Mouse (Mus musculus) brain, embryonic 18.5 days (tissue): Measurements from ENCODE around the gene 4930564D02Rik.

Experiments used
- DNase-seq: peaks from one replicate; pipeline ENCODE4 v3.0.0-alpha.2; 2012; ENCODE audit warnings: low read depth, low spot score

Gene 4930564D02Rik

DNA sequence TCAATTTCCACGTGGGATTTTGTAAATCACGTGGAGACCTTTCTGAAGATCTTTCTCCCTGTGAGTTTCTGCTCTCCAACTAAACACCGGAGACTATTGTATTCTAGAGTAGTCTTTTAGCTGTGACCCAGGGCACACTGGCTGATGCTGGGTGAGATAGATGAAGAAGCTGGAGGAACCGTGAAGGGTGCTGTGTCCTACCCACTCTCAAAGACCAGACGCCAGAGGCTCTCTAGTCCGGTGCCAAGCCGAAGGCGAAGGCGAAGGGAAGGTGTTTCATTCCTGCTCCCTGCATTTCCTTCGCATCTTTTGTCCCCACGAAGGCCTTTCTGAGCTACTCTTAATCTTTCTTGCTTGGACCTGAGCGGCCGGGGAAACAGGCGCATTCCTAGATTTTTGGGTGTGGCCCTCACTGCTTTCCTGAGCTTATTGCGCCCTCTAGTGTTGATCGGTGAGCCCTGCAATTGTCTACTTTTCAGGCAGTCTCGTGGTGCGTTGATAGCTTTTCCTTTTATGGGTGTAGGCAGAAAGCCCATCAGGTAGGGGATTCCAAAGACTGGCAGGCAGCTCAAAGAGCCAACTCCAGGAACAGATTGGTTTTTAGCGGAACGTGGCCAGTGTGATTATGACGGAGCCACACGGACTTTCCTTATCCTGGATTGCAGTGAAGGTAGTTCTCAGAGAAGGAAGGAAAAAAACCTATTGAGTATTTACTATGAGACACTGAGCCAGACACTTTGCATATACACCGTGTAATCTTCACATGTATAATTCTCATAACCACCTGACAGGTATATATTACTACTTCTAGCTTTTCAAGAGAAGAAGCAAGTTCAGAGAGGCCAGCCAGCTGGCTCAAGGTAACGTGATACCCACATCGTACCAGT lies 7.8 kb upstream of the 4930564D02Rik start:
- DNase-seq, result peak; percentile 72

DNA sequence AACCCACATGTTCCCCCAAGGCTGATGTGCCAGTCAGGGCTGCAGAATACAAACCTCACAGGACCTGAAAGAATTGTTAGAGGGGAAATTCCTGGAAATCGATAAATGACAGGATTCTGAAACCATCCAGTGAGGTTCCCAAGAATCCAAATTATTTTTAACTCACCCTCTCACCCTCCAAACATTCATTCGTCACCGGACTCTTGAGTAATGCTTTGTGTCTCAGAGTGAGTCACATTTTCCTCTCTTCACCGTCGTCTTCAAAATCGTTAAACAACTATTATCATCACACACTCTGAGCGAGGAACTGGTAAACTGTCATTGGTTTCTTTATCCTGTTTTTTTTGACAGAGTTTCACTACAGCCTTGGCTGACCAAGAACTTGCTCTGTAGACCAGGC lies 6.7 kb upstream of the 4930564D02Rik start:
- no peak for DNase-seq

DNA sequence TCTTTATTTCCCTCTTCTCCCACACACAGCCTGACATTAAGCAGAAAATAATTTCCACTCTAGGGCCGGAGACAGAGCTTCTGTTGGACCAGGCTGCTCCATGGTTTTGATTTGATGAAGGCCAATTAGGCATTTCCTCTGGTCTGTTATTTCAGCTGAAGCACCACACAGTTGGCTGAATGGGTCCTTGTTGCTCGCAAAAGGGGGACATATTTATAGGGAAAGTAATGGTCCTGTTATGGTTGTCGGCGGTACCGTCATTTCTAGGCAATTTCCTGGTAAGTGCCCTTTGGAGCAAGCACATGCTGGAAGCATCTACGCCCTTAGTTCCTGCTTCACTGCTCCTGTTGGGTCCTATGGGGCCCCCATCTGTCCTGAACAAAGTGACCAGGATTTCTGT lies 5.7 kb upstream of the 4930564D02Rik start:
- no peak for DNase-seq

DNA sequence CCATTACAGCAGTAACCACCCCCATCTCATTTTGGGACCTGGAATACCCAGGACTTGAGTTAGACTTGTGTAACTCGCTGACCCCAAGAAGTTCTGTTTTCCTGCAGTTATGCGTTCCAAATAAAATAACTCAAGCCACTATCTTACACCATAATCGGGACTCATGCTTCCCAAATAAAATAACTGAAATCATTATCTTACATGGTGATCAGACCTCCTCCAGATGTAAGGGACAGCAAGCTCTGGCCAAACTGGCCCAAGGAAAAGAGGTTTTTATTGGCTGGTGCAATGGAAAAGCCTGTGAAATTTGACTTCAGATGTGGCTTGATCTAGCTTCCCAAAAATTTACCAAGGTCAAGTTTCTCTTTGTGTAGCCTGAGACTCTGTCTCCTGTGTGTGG lies 5.1 kb upstream of the 4930564D02Rik start:
- DNase-seq, result no peak

- DNase-seq, result no peak
These were observed 4.7 kb upstream of the 4930564D02Rik start for GRCm38 (mm10) chr3:105061991-105062390.

GRCm38 (mm10) chr3:105062676-105063075 lies 4.0 kb upstream of the 4930564D02Rik start:
- no peak for DNase-seq

- no peak for DNase-seq
These were observed 3.9 kb downstream of the 4930564D02Rik start for GRCm38 (mm10) chr3:105070553-105070952.

DNA sequence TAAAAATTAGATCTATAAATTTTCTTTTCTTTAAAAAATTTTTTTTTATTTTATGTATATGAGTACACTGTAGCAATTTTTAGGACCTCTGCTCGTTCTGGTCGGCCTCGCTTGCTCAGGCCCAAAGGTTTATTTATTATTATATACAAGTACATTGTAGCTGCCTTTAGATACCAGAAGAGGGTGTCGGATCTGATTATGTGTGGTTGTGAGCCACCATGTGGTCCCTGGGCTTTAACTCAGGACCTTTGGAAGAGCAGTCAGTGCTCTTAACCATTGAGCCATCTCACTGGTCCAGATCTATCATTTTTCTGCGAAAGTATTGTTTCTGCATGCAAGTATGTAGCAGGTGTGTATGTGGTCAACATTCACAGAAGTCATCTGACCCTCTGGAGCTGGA lies 4.6 kb downstream of the 4930564D02Rik start:
- DNase-seq, result no peak

DNA sequence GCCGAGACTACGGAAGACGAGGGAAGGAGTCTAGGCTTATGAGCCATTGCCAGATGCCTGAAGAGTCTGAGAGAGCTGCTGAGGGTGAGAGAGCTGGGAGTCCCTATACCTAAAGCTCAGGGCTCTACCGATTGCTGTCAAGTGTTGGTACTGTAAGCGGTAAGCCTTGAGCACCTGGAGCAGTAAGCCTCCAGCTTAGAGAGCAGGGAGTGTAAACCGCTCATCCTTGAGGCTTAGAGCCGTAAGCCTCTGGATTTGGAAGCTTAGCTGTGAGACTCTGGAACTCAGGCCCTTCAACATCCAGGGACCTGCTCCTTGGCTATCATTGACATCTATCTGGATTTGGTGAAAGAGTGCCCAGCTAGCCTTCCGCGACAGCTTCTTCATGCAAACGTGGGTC lies 5.9 kb downstream of the 4930564D02Rik start:
- DNase-seq, result no peak

DNA sequence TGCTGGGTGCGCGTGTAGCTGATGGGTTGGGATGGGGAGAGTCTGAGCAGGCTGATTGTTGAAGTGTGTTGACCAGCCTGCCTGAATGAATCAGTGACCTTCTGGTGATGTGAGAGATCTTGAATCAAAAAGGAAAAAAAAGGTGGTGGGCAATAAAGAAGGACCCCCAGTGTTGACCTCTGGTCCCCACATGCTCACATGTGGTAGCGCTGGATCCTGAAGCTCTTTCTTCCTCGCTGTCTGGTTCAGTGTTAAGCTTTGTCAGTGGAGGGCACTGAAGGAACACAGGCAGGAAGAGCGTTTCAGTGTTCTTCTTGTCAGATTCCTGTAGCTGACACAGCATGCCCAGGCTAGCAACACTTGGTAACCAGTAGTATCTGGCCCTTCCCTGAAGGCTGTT lies 9.2 kb downstream of the 4930564D02Rik start:
- no peak for DNase-seq

DNA sequence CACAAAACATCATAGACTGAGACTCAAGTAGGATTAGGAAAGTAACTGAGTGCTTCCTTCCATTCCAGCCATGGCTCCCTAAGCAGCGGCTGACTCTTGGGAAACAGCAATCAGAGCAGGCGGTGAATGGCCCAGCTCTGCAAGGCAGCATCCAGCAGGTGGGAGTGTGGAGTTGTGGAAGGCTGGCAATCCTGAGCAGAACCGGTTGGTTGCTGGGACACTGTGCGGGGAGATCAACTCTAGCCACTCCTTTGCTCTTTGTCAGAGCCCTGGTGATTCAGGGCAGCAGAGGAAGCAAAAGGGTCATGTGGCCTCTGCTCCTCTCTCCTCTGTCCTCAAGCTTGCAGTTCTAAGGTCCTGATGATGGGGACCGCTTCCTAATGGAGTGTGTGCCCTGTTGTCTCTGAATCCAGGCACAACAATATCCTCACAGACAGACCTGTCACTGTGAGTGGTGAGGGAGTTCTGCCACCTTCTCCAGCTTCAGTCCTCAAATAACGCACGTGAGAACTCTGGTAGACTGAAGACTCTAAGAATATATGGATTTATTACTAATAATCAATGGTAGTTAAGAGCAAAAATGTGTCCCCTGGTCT lies 11.7 kb downstream of the 4930564D02Rik start:
- DNase-seq, result peak; percentile 47

GRCm38 (mm10) chr3:105087344-105087743 lies 20.7 kb downstream of the 4930564D02Rik start:
- no peak for DNase-seq

DNA sequence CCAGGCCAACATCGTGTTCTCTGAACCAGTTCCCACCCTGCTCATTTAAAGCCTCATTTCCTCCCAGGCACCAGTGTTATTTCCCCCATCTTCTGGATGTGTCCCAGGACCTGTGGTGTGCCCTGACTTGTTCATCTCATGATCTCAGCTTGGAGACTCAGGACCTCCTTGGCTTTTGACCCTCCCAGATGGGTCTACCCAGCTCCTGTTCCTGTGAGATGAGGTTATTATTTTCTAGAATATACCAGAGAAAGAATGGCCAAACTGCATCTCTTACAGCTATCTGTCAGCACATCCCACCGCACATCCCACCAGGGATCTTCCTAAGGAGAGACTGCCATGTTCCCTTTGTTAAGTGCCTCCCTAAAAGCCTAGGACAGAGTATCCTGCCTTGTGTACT lies 22.0 kb downstream of the 4930564D02Rik start:
- DNase-seq, result no peak

DNA sequence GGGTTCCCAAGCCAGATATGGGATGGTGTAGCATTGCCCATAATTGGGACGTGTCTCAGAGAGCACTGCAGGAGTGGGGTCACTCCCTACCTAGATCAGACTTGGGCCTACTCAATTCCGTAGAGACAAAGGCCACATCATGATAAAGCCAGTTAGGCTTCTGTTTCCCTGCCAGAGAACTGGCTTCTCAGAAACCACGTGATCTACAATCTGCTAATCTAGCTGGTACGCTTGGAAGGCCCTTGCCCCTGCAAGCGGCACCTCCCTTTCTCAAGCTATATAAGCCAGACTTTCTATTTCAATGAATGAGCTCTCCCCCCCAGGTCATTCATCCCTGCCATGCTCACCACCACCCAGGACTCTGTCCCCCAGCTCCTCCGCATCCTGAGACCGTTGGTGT lies 23.5 kb downstream of the 4930564D02Rik start:
- DNase-seq, result no peak

GRCm38 (mm10) chr3:105090981-105091380 lies 24.3 kb downstream of the 4930564D02Rik start:
- no peak for DNase-seq

DNA sequence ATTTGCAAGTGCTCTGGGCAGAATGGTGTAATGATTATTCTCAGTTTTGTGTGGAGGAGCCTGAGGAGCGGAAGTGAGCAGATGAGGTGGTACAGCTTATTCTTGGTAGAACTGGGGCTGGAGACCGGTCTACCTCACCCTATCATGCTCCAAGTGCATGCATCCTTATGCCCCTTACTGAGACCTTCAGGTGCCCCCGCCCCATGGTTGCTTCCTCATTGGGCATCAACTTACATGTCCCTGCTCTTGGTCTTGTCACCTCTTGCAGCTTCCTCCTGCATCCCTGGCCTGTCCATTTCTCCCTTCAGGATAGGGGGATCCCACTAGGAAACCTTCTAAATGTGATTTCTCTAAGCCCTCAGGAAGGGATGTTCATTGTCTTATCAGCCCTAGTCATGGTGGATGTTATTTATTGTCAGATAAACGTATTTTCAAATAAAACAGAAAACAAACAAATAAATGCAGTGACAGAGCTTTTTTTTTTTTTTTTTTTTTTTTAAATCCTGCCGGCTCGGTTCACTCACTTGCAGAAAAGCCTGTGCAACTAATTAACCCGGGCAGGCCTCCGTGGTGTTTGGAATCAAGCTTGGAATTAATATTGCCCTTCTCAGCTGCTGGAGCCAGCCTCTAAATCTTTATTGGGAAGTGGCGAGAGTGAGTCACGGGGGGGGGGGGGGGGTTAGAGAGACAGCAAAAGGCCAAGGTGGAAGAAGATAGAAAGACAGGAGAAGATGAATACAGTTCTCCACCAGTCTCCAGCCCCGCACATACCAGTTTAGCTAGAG lies 26.3 kb downstream of the 4930564D02Rik start:
- no peak for DNase-seq

DNA sequence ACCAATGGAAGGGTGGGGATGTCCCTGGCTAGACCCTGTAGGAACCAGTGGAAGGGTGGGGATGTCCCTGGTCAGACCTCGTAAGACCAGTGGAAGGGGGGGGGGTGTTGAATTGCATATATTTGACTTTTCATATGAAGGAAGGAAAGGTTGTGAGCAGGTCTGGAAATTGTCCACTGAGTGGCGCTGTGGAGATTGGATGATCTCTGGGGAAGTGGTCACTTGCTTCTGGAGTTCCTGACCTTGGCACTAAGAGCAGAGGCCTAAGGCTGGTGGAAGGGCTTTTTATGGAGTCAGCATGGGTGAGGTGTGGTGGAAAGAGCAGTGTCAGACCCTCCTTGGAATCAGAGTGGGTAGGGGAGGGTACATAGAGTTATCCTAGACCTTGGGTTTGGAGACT lies 27.8 kb downstream of the 4930564D02Rik start:
- DNase-seq, result no peak

DNA sequence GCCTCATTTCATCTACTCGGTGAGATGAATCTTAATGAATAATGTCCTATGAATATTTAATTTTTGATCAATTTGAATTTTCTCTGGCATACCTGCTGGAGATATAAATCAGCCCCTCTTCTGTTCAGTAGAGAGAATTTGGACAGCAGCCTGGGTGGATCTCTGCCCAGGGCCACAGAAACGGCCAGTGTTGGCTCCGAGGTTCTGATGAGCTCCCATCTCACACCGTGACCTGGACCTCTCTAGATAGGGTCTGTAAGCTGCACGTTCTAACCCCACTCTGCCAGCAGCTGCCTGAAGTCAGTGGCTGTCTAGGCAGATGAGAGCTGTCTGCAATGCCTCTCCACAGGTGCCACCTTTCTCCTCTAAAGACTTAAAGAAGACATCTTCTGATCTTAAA lies 28.4 kb downstream of the 4930564D02Rik start:
- DNase-seq, result no peak

- no peak for DNase-seq
These were observed 30.9 kb downstream of the 4930564D02Rik start for GRCm38 (mm10) chr3:105097581-105097980.

DNA sequence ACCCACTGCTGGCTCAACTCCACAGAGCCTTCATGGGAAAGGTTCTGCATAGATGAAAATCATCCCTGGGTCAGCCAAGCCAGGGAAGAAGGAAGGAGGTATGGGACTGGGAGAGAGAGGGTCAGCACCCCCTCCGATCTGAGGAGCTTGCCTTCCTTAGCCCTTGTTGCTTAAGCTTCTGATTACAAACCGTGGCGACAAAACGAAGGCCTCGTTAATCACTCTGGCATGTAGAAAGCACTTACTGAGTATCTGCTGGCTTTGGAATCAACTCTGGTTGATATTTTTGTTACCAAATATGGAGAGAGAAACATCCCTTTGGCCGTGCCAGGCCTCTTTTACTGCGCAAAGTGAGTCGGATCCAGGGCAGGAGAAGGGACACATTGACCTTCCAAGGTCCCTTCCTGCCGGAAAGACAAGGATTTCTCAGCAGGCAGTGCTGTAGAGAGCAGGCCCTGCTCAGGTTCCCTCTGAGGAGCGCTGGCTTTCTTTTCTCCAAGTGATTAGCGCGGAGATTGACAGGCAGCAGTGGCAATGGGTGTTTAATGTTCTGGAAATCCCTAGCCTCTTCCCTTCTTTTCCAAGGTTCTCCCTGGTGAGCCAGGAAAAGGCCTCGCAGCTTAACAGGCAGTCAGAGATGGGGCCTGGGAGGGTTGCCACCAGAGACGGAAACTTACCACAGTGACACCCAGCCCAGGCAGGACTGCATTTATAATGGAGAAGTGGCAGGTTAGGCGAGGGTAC lies 33.1 kb downstream of the 4930564D02Rik start:
- no peak for DNase-seq

DNA sequence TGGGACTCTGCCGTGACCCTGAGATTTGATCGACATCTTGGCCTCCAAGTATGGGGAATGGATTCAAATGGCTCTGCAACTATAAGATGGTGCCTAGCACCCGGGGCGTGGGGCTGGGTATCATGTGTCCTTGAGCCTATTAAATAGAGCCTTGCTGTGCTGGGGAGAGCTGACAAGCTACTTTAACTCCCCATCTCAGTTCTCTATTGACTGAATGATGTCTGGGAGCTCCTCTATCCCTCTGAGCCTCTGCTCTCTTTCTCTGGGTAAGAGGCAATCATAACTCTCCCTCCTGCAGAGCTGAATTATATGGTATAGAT lies 33.6 kb downstream of the 4930564D02Rik start:
- no peak for DNase-seq

DNA sequence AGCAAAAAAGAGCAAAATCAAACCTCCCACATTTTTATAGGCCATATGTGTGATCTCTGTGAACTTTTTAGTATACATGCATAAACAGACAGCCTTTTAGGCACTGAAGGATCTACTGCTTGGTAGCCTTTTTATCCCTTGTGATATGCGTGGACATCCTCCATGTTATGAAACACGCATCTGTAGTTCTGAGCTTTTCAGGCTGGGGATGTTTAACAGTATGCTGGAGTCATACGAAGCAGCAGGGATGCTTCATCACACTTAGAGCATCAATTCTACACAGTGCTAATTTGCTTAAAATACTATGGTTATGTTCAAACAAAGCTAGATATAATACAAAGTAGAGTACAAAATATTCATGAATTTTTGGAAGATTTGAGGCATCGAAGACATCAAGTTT lies 39.2 kb downstream of the 4930564D02Rik start:
- DNase-seq, result no peak
